Mouse (Mus musculus): ENCODE results near the gene Sf3b4.
"Not testable (repeated sequence)": the region's sequence is repeated elsewhere in the genome, so short reads cannot be mapped to it uniquely, and the experiment has no call there.

Sf3b4 gene

DNA sequence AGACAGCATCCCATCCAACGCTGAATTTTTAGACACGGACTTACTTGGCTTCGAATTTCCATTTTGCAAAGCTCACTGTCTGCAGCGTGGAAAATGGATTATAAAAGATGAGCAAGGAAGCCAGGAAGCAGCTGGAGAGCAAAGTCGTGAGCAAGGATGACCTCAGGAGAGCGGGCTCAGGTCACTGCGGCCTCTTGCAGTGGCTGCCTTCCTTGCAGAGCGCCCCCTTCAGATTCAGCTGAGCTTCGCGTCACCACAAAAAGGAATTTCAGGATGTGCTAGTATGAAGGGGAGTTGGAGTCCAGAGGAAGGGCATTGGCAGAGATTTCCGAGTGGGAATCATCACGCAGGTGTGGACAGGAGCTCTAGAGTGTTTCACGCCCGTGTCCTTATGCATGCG is 37.1 kb downstream of the Sf3b4 start:
- ATAC-seq (ENCODE audit: insufficient number of reproducible peaks, low FRiP score, low TSS enrichment), result no peak

DNA sequence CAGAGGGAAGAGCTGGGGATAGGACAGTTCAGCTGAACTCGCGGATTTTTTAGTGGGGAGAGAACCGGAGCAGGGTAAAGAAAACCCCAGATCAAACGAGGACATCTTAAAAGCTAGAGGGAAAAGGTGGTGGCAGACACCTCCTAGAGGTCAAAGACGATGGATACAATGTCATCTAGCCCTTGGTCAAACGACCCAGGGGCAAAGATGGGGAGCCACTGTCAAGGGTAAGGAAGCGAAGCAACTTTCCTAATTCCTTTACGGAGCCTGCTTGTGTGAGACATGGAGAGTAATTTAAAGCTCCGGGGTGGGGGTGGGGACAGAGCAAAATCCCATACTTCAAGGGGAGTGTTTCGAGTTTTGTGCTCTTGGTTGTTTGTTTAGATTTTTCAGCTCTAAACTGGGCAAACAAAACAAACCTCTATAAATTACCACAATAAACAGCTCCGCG is 47.1 kb downstream of the Sf3b4 start:
- ATAC-seq (ENCODE audit: insufficient number of reproducible peaks, low FRiP score, low TSS enrichment), result peak; percentile 17; the same call in 1 of the 2 replicates

DNA sequence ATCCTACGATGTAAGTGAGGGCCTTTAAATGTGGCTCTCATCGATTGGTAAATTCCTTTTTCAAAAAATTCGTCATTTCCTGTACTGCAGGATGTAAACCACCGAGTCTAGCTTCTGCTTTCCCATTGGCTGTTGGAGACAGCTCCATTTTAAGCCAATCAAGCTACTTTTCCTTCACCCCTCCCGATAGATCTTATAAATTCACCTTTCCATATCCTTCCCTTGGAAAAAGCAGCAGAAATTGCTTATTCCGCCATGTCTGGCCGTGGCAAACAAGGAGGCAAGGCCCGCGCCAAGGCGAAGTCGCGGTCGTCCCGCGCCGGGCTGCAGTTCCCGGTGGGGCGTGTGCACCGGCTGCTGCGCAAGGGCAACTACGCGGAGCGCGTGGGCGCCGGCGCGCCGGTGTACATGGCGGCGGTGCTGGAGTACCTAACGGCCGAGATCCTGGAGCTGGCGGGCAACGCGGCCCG is 47.6 kb downstream of the Sf3b4 start, which contains the start of the genes Bola1 and Hist2h2ab:
Gene Bola1 (minus strand): TSS at position 49 of the 470 bp plus-strand sequence.
Gene Hist2h2ab (plus strand): TSS at position 205 of the 470 bp plus-strand sequence.
- ATAC-seq (ENCODE audit: insufficient number of reproducible peaks, low FRiP score, low TSS enrichment), result peak; percentile 89

DNA sequence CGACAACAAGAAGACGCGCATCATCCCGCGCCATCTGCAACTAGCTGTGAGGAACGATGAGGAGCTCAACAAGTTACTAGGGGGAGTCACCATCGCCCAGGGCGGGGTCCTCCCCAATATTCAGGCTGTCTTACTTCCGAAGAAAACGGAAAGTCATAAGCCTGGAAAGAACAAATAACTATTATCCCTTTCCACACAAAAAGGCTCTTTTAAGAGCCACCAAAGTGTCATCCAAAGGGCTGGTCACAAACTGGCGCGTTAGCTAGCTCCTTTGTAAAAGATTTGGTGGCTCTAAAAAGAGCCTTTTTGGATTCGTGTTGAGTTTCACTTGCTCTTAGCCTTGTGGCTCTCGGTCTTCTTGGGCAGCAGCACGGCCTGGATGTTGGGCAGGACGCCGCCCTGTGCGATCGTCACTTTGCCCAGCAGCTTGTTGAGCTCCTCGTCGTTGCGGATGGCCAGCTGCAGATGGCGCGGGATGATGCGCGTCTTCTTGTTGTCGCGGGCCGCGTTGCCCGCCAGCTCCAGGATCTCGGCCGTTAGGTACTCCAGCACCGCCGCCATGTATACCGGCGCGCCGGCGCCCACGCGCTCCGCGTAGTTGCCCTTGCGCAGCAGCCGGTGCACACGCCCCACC is 48.1 kb downstream of the Sf3b4 start:
- not testable (repeated sequence) for ATAC-seq (ENCODE audit: insufficient number of reproducible peaks, low FRiP score, low TSS enrichment)

DNA sequence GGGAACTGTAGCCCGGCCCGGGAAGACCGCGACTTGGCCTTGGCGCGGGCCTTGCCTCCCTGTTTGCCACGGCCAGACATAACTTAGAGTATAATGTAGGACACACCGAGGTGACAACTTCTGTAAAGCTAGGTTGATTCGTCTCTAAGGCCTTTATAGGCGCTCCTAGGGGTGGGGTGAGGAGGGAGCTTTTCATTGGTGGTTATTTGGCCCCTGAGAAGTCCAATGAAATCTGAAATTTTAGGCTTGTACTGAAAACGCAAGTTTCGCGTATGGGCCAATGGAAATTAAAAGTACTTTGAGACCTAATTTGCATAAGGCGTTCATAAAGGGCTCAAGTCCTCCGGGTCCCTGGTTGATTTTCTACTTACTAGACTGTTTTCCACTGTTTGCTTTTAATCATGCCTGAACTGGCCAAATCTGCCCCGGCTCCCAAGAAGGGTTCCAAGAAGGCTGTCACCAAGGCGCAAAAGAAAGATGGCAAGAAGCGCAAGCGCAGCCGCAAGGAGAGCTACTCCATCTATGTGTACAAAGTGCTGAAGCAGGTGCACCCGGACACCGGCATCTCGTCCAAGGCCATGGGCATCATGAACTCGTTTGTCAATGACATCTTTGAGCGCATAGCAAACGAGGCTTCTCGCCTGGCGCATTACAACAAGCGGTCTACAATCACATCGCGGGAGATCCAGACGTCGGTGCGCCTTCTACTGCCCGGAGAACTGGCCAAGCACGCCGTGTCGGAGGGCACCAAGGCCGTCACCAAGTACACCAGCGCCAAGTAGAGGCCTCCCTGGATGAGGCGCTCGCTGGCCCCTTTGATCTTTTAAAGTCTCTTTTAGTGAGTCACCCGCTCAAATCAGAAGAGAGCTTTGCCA is 48.9 kb downstream of the Sf3b4 start, which contains the start of the genes Hist2h2ac and Hist2h2be:
Gene Hist2h2ac (minus strand): TSS at position 116 of the 875 bp plus-strand sequence.
Gene Hist2h2be (plus strand): TSS at position 355 of the 875 bp plus-strand sequence.
- peak; percentile 90 for ATAC-seq (ENCODE audit: insufficient number of reproducible peaks, low FRiP score, low TSS enrichment)

DNA sequence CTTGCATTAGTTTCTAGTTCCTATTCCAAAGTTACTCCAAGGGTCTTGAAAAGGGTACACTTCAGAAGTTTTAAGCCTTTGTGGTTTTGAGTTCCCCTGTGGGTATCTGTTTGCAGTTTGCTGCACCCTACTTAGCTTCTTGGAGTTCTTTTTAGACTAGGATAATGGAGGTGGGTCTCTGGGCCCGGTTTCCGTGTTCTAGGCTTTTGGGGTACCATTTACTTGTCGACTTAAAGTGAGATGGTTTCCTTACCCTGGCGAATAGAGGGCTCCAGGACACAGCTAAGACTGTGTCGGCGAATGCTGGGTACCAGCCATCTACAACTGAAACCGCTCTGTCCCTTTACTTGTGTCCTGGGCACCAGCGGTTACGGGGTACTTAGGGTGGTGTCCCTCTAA is 49.5 kb downstream of the Sf3b4 start:
- no peak for ATAC-seq (ENCODE audit: insufficient number of reproducible peaks, low FRiP score, low TSS enrichment)

DNA sequence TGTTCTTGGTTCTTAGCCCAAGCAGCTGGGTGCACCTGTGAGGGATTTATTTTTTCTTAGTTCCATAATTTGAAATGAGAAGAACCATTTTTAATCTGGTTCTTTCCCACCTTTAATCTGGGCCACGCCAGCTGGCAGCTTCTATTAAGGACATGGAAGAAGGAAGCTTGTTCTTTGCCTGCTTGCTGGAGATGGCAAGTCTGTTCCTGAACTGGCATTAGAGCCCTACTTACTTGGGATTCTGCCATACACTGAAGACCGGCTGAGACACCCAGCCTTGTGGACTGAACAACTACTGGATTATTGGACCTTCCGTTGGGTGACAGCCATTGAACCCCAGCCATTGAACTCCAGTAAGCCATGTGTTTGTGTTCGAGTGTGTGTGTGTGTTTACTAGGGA is 50.6 kb downstream of the Sf3b4 start:
- no peak for ATAC-seq (ENCODE audit: insufficient number of reproducible peaks, low FRiP score, low TSS enrichment)

DNA sequence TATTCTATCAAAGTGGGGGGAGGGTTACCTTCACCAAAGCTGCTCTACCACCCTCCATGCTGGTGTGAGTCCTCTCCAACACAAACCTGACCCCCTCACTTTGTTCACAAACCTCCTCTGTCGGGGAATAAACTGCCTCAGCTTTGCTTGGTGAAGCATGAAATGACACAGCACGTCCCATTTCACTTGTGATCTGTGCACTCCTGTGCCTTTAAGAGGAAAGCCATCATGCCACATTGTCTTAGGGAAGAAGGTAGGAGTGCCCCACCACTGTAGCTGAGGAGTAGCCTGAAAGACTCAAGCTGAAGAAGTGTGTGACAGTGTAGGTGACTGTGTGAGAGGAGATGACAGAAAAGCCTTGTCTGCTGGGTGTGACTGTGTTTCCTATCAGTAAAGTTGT is 53.3 kb downstream of the Sf3b4 start:
- no peak for ATAC-seq (ENCODE audit: insufficient number of reproducible peaks, low FRiP score, low TSS enrichment)

Measured in cerebellum, adult (tissue).